Mouse (Mus musculus): ENCODE data around the gene Igsf3.

- TF ChIP-seq CTCF (conservative IDR thresholded peaks at IDR 0.05; ENCODE audit: insufficient read depth, insufficient read length, low read depth, low read length), result no peak
- TF ChIP-seq POLR2A (IDR thresholded peaks at IDR 0.05; ENCODE audit: low read depth, low read length), result no peak
These were observed 32.6 kb upstream of the Igsf3 start for GRCm38 (mm10) chr3:101344246-101344645.
